Mouse (Mus musculus): ENCODE data around the gene Mlph.

Mlph gene

GRCm38 (mm10) chr1:90962526-90962925 is 47.6 kb downstream of the Mlph start:
- in situ Hi-C loops (cut with MseI, MboI) = no loop called here

GRCm38 (mm10) chr1:90962994-90963393 is 48.1 kb downstream of the Mlph start:
- in situ Hi-C loops (cut with MseI, MboI) = no loop called here

GRCm38 (mm10) chr1:90967583-90967982 is 52.7 kb downstream of the Mlph start:
- in situ Hi-C loops (cut with MseI, MboI) = loop anchor here in 1 of 2 experiments (5.0 kb wide), 2 partner anchors 50 to 135 kb away; no protein-coding TSS in a partner anchor

GRCm38 (mm10) chr1:90968649-90969048 is 53.8 kb downstream of the Mlph start:
- in situ Hi-C loops (cut with MseI, MboI) = loop anchor here in 1 of 2 experiments (5.0 kb wide), 2 partner anchors 49 to 134 kb away; no protein-coding TSS in a partner anchor

- in situ Hi-C loops (cut with MseI, MboI) = loop anchor here in 1 of 2 experiments (5.0 kb wide), 2 partner anchors 48 to 133 kb away; no protein-coding TSS in a partner anchor
These were observed 54.5 kb downstream of the Mlph start, which contains the start of gene Rab17 for GRCm38 (mm10) chr1:90969347-90969784. TSS of gene Rab17 (minus strand) at chr1:90969661.

DNA sequence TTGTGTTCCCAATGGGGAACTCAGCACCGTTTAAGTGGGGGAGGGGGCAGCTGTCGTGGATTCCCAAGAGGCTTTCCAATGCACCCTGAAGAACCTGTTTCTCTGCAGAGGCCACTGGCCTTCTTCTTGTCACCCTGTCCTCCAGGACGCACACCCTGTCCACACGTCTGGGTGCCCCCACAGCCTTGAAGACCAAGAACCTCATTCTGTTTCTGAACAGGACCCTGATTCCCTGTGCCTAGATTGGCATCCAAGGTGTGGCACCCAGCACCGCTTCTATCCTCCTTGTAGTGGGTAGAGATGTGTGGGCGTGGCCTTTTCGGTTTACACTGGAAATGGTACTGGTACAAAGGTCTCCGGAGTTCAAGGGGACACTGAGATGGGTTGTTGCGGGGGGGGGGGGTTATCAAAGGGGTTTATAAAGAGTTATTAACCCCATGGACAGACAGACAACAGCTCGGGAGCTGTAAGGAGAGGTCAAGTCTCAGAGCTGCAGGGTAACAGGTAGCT is 55.1 kb downstream of the Mlph start:
- in situ Hi-C loops (cut with MseI, MboI) = loop anchor here (5.0 to 10.0 kb wide), 3 partner anchors 47 to 132 kb away; no protein-coding TSS in a partner anchor

- in situ Hi-C loops (cut with MseI, MboI) = loop anchor here in 1 of 2 experiments (10.0 kb wide), 1 partner anchor 122 kb away; no protein-coding TSS in a partner anchor
These were observed 58.2 kb downstream of the Mlph start for GRCm38 (mm10) chr1:90972911-90973573.

GRCm38 (mm10) chr1:90973574-90973911 is 58.7 kb downstream of the Mlph start:
- in situ Hi-C loops (cut with MseI, MboI) = loop anchor here in 1 of 2 experiments (10.0 kb wide), 1 partner anchor 121 kb away; no protein-coding TSS in a partner anchor

DNA sequence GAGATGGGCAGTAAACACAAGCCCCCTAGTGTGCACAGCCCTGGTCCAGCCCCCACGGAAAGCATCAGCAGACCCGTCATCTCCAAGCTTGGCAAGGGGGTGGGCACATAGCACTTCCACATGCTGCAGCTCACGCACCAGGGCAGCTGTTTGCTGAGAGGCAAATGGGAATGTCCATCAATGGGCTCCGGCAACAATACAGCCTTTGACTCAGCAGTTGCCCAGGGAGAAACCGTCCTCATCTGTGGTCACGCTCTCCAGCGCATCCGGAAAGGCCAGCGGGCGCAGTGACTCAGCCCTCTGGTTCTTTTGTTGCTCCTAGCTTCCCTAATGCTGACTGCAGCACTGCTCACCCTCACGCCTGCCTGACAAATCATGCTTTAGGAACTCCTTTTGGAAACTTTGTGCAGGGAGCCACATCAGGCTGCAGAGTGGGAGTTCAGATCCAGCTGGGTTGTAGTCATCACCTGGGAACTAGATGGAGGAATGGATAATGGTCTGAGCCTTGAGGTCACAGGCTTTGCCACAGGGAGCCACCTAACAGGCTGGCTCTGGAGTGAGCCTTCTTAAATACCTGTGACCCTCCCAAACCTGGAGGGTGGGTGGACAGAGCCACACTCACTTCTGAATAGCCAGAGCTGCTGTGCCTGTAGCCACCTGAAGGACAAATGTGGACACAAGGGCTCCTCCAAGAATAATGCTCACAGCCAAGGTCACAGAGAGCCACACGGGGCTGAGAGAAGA is 60.2 kb downstream of the Mlph start:
- in situ Hi-C loops (cut with MseI, MboI) = loop anchor here in 1 of 2 experiments (10.0 kb wide), 1 partner anchor 120 kb away; no protein-coding TSS in a partner anchor

DNA sequence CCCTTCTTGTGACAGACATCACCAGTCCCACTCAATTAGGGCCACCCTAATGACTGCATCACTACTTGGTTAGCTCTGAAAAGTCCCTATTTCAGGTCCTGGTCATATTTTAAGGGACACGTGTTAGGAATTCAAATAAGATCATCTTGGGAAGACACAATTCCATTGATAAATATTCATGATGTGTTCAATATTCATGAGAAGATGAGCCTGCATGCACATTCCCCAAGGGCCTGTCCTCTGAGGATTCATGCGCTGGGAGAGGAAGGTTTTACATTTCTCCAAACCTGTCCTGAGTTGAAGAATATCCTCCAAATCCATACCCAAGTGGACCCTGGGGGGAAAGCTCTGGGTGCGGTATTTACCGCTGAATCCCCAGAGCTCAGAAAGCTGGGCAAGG is 61.1 kb downstream of the Mlph start:
- in situ Hi-C loops (cut with MseI, MboI) = loop anchor here in 1 of 2 experiments (10.0 kb wide), 1 partner anchor 119 kb away; no protein-coding TSS in a partner anchor

- in situ Hi-C loops (cut with MseI, MboI) = no loop called here
These were observed 65.9 kb downstream of the Mlph start for GRCm38 (mm10) chr1:90980638-90981330.

- in situ Hi-C loops (cut with MseI, MboI) = no loop called here
These were observed 66.5 kb downstream of the Mlph start for GRCm38 (mm10) chr1:90981346-90981745.

DNA sequence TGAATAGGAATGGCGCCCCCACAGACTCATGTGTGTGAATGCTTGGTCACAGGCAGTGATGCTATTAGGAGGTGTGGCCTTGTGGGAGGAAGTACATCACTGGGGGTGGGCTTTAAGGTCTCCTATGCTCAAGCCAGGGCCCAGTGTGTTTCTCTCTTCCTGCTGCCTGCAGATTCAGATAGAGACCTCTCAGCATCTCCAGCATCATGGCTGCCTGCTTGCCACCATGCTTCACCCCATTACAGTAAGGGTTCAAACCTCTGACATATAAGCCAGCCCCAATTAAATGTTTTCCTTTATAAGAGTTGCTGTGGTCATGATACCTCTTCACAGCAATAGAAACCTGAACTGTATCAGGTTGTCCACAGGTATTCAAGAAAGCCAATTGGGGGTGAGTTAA is 81.0 kb downstream of the Mlph start:
- in situ Hi-C loops (cut with MseI, MboI) = no loop called here

GRCm38 (mm10) chr1:90997136-90997535 is 82.3 kb downstream of the Mlph start:
- in situ Hi-C loops (cut with MseI, MboI) = no loop called here

DNA sequence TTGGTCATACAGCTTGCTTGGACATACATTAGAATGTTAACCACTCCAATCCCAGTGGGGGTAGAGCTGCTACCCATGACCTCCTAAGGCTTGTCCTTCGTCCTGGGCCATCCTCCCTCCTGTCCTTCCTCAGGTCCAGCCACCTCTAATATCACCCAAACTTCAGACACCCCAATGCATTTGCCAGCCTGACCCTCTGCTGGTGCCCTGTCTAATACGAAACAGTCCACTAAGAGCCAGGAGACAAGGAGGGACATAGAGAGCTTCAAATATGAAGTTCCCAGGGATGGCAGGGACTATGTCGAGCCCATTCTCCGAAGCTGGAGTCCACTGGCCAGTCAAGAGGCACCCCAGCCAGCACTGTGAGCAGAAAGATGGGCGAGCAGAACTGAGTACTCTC is 82.8 kb downstream of the Mlph start:
- in situ Hi-C loops (cut with MseI, MboI) = no loop called here

DNA sequence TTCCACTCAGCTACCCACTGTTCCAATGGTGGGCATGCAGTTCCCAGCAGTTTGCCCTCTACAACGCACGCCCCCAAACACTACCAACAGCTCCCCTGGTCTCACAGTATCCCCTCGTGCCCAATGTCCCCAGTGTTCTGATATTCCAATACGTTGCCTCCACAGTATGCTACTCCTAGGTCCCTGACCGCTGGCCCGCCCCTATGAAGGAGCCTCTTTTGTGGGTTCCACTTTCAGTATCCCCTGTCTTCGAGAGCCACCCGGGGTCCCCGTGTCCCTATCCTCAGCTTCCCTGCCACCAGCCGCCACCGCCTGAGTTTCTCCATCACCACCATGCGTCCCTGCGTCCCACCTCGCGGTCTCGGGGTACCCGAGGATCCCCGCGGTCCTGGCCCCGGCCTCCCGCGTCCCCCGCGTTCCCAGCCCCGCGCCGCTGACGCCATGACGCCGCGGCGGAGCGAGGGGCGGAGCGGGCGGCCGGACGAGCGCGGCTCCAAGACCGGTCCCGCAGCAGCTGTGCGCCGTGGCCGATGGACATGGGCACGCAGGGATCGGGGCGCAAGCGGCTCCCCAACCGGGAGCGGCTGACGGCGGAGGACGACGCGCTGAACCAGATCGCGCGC is 83.5 kb downstream of the Mlph start, which contains the start of gene Lrrfip1:
TSS of gene Lrrfip1 (plus strand) at position 470 of the 623 bp plus-strand sequence.
- in situ Hi-C loops (cut with MseI, MboI) = no loop called here

DNA sequence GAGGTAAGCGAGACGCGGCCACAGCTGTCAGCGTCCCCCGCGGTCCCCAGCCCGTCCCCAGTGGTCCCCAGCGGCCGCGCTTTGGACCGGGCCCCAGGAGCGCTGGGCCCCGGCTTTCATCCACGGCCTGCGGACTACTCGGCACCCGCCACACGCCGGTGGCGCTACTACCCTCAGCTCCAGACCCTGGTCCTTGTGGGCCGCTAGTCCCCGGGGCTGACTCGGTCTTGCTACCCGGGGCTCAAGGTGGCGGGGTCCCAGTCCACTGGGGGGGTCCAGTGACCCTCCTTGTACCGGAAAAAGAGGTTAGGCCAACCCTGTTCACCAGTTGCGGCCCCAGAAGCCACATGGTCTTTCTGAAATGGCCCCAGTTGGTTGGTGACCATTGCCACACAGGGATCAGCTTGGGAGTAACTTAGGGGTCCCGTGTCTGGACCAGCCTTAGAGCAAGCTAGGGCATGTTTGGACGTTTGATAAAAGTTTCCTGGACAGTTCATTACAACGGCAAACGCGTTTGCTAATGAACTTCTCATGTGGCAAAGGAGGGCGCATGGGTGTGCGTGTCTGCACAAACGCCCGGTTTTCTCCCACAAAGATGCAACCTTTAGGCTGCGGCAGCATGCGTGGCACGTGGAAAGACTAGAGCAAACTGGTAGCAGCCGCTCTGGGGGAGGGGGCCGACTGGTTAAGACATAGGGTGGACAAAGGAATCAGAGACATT is 84.2 kb downstream of the Mlph start:
- in situ Hi-C loops (cut with MseI, MboI) = no loop called here

DNA sequence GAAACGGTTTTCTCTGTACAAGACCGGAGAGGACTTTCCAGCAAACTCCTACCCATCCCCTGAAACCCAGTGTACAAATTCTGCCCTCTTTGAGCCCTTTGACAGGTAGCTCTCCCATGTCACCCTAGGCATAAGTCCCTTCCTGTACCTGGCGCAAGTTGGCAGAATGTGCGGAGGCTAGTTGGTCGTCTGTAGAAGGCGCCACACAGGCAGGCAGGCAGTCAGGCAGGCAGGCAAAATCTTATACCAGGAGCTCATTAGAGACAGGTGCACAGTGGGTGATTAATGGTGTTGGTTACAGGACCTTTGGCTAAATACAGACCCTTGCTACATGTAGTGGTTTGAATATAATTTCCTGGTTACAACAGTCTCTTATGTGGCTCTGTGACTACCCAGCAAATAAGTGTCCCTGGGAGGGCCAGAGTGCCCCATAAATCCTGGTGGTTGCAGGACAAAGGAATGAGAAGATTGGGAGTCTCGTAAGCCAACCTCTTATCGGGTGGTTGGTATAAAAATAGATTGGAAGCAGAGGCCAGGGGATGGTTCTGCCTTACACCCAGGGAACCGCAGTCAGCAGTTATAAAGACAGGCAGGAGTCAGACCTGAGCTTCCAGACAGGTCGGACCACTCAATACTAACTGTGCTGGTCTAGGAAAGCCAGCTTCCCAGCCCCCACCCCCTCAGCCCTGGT is 85.2 kb downstream of the Mlph start:
- in situ Hi-C loops (cut with MseI, MboI) = no loop called here

Data from mouse trophoblast stem cell (cell line).